ENCODE assay signal across 21 mouse cellular contexts in the genomic region with DNA sequence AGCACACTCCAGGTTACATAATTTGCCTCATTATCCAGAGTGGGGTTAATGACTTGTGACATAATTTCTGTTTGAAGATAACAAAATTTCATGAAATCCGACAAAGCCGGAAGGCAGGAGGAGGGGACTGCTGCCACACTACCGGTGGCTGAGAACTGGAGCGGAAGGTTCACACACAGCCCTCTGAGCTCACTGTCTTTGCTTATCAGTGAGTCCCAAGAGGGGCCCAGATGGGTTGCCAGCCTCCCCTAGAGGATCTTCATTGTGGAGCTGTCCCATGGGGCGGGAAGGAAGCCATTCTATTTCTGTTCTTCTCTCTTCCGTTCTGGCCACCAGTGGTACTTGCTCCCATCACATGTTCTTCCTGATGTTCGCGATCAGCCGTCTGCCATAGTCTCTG. TPM values are rescaled to one million over a fixed set of nuclear protein-coding genes. Genes with fewer than 3 reads are reported as not detected.
DNase-seq lines count a peak whose midpoint lies in the region; ATAC-seq and TF ChIP-seq lines count a peak whose summit lies in the region.
"Had no signal": no experiment of that assay in that cellular context is flagged by ENCODE, and none has a peak within 500 bp of the region (broad histone marks: within the 10 kb centered on the region; RNA-seq: fewer than 3 reads in every experiment).

No protein-coding gene starts in this region.

- TF ChIP-seq POLR2A in thymus, adult 2 months (IDR thresholded peaks at IDR 0.05; ENCODE audit: control insufficient read depth, extremely low read depth, insufficient read depth, low read length, poor library complexity): no peak

- H3K36me3 ChIP-seq in hindbrain, embryonic 13.5 days: peaks cover 24% of the 10 kb centered on the region
- H3K36me3 ChIP-seq in hindbrain, embryonic 11.5 days (ENCODE audit: control insufficient read depth, insufficient read depth, low read length): peaks cover 4% of the 10 kb centered on the region; the same call in 1 of the 2 replicates
- H3K36me3 ChIP-seq in neural tube, embryonic 13.5 days: peaks cover 33% of the 10 kb centered on the region
- H3K36me3 ChIP-seq in neural tube, embryonic 15.5 days: peaks cover 22% of the 10 kb centered on the region
- peaks cover 61% of the 10 kb centered on the region for H3K36me3 ChIP-seq in liver, embryonic 13.5 days
- peaks cover 63% of the 10 kb centered on the region for H3K36me3 ChIP-seq in thymus, adult 2 months (ENCODE audit: control insufficient read depth, insufficient read depth, low read length)

- DNase-seq in hindbrain, embryonic 11.5 days (ENCODE audit: low spot score): no peak
- peak; percentile 51 for DNase-seq in liver, embryonic 13.5 days
- no peak for DNase-seq in thymus, adult 2 months
- no peak for DNase-seq in left cerebral cortex, adult 11 months (ENCODE audit: low spot score)
- DNase-seq: cerebellum, adult 9-11 months; gastrocnemius, postnatal 25 days; heart, adult 2 months; layer of hippocampus, postnatal 36 days; right cerebral cortex, adult 18-20 months; thymus, postnatal 4 days had no signal

- peak overlapping the region; percentile 81 for H3K27ac ChIP-seq in hindbrain, embryonic 13.5 days
- no peak overlapping the region for H3K27ac ChIP-seq in hindbrain, embryonic 11.5 days (ENCODE audit: low read depth, low read length)
- peak overlapping the region; percentile 42; the same call in 1 of the 2 replicates for H3K27ac ChIP-seq in neural tube, embryonic 13.5 days (replicated peaks)
- H3K27ac ChIP-seq in neural tube, embryonic 15.5 days (replicated peaks): no peak overlapping the region
- peak overlapping the region; percentile 63 for H3K27ac ChIP-seq in liver, embryonic 13.5 days
- no peak overlapping the region for H3K27ac ChIP-seq in thymus, adult 2 months (ENCODE audit: control insufficient read depth, insufficient read depth, low read length)
- H3K27ac ChIP-seq: forebrain, embryonic 13.5 days; heart, adult 2 months; heart, embryonic 15.5 days; kidney, postnatal 0 days; limb, embryonic 15.5 days had no signal

- no peak for ATAC-seq in hindbrain, embryonic 13.5 days (ENCODE audit: low FRiP score)
- ATAC-seq in hindbrain, embryonic 11.5 days (ENCODE audit: low FRiP score): no peak
- ATAC-seq in neural tube, embryonic 13.5 days (ENCODE audit: low read depth): no peak
- no peak for ATAC-seq in neural tube, embryonic 15.5 days (ENCODE audit: low FRiP score)
- ATAC-seq in liver, embryonic 13.5 days (ENCODE audit: low read depth): peak; percentile 86
- ATAC-seq in erythroblast, adult 5-6 weeks (replicated peaks; ENCODE audit: low FRiP score, poor library complexity, severe bottlenecking): no peak
- ATAC-seq: forebrain, embryonic 13.5 days; intestine, embryonic 16.5 days; lung, postnatal 0 days had no signal

- H3K4me2 ChIP-seq in hindbrain, embryonic 13.5 days: no peak overlapping the region
- H3K4me2 ChIP-seq in hindbrain, embryonic 11.5 days (replicated peaks; ENCODE audit: low read depth, low read length): no peak overlapping the region
- H3K4me2 ChIP-seq in neural tube, embryonic 13.5 days: no peak overlapping the region
- no peak overlapping the region for H3K4me2 ChIP-seq in neural tube, embryonic 15.5 days
- H3K4me2 ChIP-seq in liver, embryonic 13.5 days: peak overlapping the region; percentile 40
- H3K4me2 ChIP-seq: forebrain, embryonic 13.5 days; heart, embryonic 15.5 days; limb, embryonic 15.5 days had no signal

- no peaks in the 10 kb centered on the region; the same call in 1 of the 2 replicates for H3K27me3 ChIP-seq in hindbrain, embryonic 13.5 days
- H3K27me3 ChIP-seq in hindbrain, embryonic 11.5 days (ENCODE audit: control insufficient read depth, insufficient read depth, low read length): no peaks in the 10 kb centered on the region
- H3K27me3 ChIP-seq in neural tube, embryonic 13.5 days: 0 out of 2 replicates have a peak, but pooled peaks cover 4% of the 10 kb centered on the region
- no peaks in the 10 kb centered on the region for H3K27me3 ChIP-seq in neural tube, embryonic 15.5 days (replicated peaks)
- no peaks in the 10 kb centered on the region for H3K27me3 ChIP-seq in liver, embryonic 13.5 days
- H3K27me3 ChIP-seq in thymus, adult 2 months (ENCODE audit: control insufficient read depth, insufficient read depth, low read length): no peaks in the 10 kb centered on the region
- H3K27me3 ChIP-seq: forebrain, embryonic 13.5 days; heart, embryonic 15.5 days; limb, embryonic 15.5 days had no signal

- TF ChIP-seq CTCF in thymus, adult 2 months (IDR thresholded peaks at IDR 0.05; ENCODE audit: borderline replicate concordance, control insufficient read depth, extremely low read depth, insufficient read depth, low read length, poor library complexity): no peak

- no peak overlapping the region for H3K9ac ChIP-seq in hindbrain, embryonic 13.5 days
- H3K9ac ChIP-seq in hindbrain, embryonic 11.5 days (ENCODE audit: low read depth, low read length): no peak overlapping the region
- H3K9ac ChIP-seq in neural tube, embryonic 13.5 days: no peak overlapping the region
- H3K9ac ChIP-seq in neural tube, embryonic 15.5 days (replicated peaks): no peak overlapping the region
- H3K9ac ChIP-seq in liver, embryonic 13.5 days: peak overlapping the region; percentile 45
- H3K9ac ChIP-seq: forebrain, embryonic 13.5 days; heart, embryonic 15.5 days; limb, embryonic 15.5 days had no signal

- 76% methylated on average over 9 of the region's 9 CpGs for WGBS in hindbrain, embryonic 13.5 days
- WGBS in hindbrain, embryonic 11.5 days: 85% methylated on average over 9 of the region's 9 CpGs
- WGBS in neural tube, embryonic 13.5 days: 79% methylated on average over 9 of the region's 9 CpGs
- 78% methylated on average over 9 of the region's 9 CpGs for WGBS in neural tube, embryonic 15.5 days
- 38% methylated on average over 9 of the region's 9 CpGs for WGBS in liver, embryonic 13.5 days (ENCODE audit: insufficient replicate concordance)
- 94% methylated on average over 9 of the region's 9 CpGs for WGBS in thymus, adult 2 months

- peaks cover 34% of the 10 kb centered on the region for H3K4me1 ChIP-seq in hindbrain, embryonic 13.5 days (replicated peaks)
- H3K4me1 ChIP-seq in hindbrain, embryonic 11.5 days (replicated peaks; ENCODE audit: control insufficient read depth, insufficient read depth, low read length): no peaks in the 10 kb centered on the region
- H3K4me1 ChIP-seq in neural tube, embryonic 13.5 days (replicated peaks): peaks cover 38% of the 10 kb centered on the region
- H3K4me1 ChIP-seq in neural tube, embryonic 15.5 days: peaks cover 22% of the 10 kb centered on the region
- H3K4me1 ChIP-seq in liver, embryonic 13.5 days (replicated peaks): peaks cover 67% of the 10 kb centered on the region
- H3K4me1 ChIP-seq in thymus, adult 2 months (replicated peaks; ENCODE audit: control insufficient read depth, insufficient read depth, low read length): no peaks in the 10 kb centered on the region

- no peaks in the 10 kb centered on the region for H3K9me3 ChIP-seq in hindbrain, embryonic 13.5 days
- H3K9me3 ChIP-seq in hindbrain, embryonic 11.5 days (ENCODE audit: control insufficient read depth, low read length): no peaks in the 10 kb centered on the region
- no peaks in the 10 kb centered on the region for H3K9me3 ChIP-seq in neural tube, embryonic 13.5 days
- no peaks in the 10 kb centered on the region for H3K9me3 ChIP-seq in neural tube, embryonic 15.5 days (replicated peaks)
- no peaks in the 10 kb centered on the region for H3K9me3 ChIP-seq in liver, embryonic 13.5 days (replicated peaks)
- H3K9me3 ChIP-seq: forebrain, embryonic 13.5 days; heart, embryonic 15.5 days; limb, embryonic 15.5 days had no signal

- H3K4me3 ChIP-seq in hindbrain, embryonic 13.5 days: no peak overlapping the region
- H3K4me3 ChIP-seq in hindbrain, embryonic 11.5 days (ENCODE audit: low read depth, low read length): no peak overlapping the region
- H3K4me3 ChIP-seq in neural tube, embryonic 13.5 days: no peak overlapping the region
- H3K4me3 ChIP-seq in neural tube, embryonic 15.5 days (replicated peaks): no peak overlapping the region
- no peak overlapping the region for H3K4me3 ChIP-seq in liver, embryonic 13.5 days (replicated peaks)
- H3K4me3 ChIP-seq in thymus, adult 2 months (ENCODE audit: control insufficient read depth, insufficient read depth, low read length): no peak overlapping the region
- H3K4me3 ChIP-seq: erythroblast, embryonic 14.5 days; forebrain, embryonic 13.5 days; heart, adult 2 months; heart, embryonic 15.5 days; limb, embryonic 15.5 days had no signal

RNA-seq across cellular contexts. Expression of gene Rpa1, which starts 47.2 kb away (rescaled TPM):
- 58.8 and 63.6 TPM in 2 replicates for polyA plus RNA-seq in hindbrain, embryonic 13.5 days (2015; fragmentation: Nextera tagmentation; extraction: Ambion mirVana)
- polyA plus RNA-seq in hindbrain, embryonic 11.5 days (2014; fragmentation: Nextera tagmentation; extraction: Ambion mirVana): 100 and 105 TPM in 2 replicates
- 50.5 and 51.1 TPM in 2 replicates for polyA plus RNA-seq in neural tube, embryonic 13.5 days (2015; fragmentation: Nextera tagmentation; extraction: Ambion mirVana)
- polyA plus RNA-seq in neural tube, embryonic 15.5 days (2015; fragmentation: Nextera tagmentation; extraction: Ambion mirVana): 51.3 and 71.1 TPM in 2 replicates
- 113 and 137 TPM in 2 replicates for polyA plus RNA-seq in liver, embryonic 13.5 days (2015; fragmentation: Nextera tagmentation; extraction: Ambion mirVana)
- polyA plus RNA-seq in thymus, adult 2 months (2012; rRNA removed): 62.8 and 93.9 TPM in 2 replicates
- 7.5 and 15.7 TPM in 2 replicates for total RNA-seq in erythroblast, adult 5-6 weeks (2015; ENCODE audit: low replicate concordance)
- total RNA-seq in erythroblast, adult 5-6 weeks (2017; ENCODE audit: low replicate concordance): 47.8 and 64.4 TPM in 2 replicates

RNA-seq across cellular contexts. Expression of gene Smyd4, which starts 47.3 kb away (rescaled TPM):
- 16.9 and 17.6 TPM in 2 replicates for polyA plus RNA-seq in hindbrain, embryonic 13.5 days (2015; fragmentation: Nextera tagmentation; extraction: Ambion mirVana)
- polyA plus RNA-seq in hindbrain, embryonic 11.5 days (2014; fragmentation: Nextera tagmentation; extraction: Ambion mirVana): 11.7 and 13.9 TPM in 2 replicates
- polyA plus RNA-seq in neural tube, embryonic 13.5 days (2015; fragmentation: Nextera tagmentation; extraction: Ambion mirVana): 12.8 and 16.0 TPM in 2 replicates
- polyA plus RNA-seq in neural tube, embryonic 15.5 days (2015; fragmentation: Nextera tagmentation; extraction: Ambion mirVana): 14.6 and 18.7 TPM in 2 replicates
- polyA plus RNA-seq in liver, embryonic 13.5 days (2015; fragmentation: Nextera tagmentation; extraction: Ambion mirVana): 5.1 and 6.6 TPM in 2 replicates
- 5.6 and 7.8 TPM in 2 replicates for polyA plus RNA-seq in thymus, adult 2 months (2012; rRNA removed)
- 4.0 and 8.5 TPM in 2 replicates for total RNA-seq in erythroblast, adult 5-6 weeks (2015; ENCODE audit: low replicate concordance)
- total RNA-seq in erythroblast, adult 5-6 weeks (2017; ENCODE audit: low replicate concordance): 1.4 and 2.9 TPM in 2 replicates

Comparison
In these comparisons a context has a peak if more than half of its experiments do, and no peak if none do; other contexts are left out.
1. H3K27ac ChIP-seq: peak in hindbrain, embryonic 13.5 days (single experiment), neural tube, embryonic 13.5 days (single experiment) and liver, embryonic 13.5 days (single experiment); none in hindbrain, embryonic 11.5 days (single experiment), neural tube, embryonic 15.5 days (single experiment) and thymus, adult 2 months (single experiment).